Mouse (Mus musculus) erythroblast, embryonic 14.5 days (primary cell): ENCODE measurements around the gene Plac8. TPM values are rescaled to one million over a fixed set of nuclear protein-coding genes. Genes with fewer than 3 reads are reported as not detected.

Experiments used
- H3K27me3 ChIP-seq: 2 replicates; pipeline ENCODE4 v1.6.1; 2012; ENCODE audit warnings: inconsistent platforms; ENCODE audit not compliant: control insufficient read depth
- H3K36me3 ChIP-seq: 2 replicates; pipeline ENCODE4 v1.6.1; 2012; ENCODE audit warnings: mild to moderate bottlenecking, inconsistent platforms; ENCODE audit not compliant: control insufficient read depth
- H3K4me1 ChIP-seq: 2 replicates; pipeline ENCODE4 v1.6.1; 2012; ENCODE audit warnings: inconsistent platforms; ENCODE audit not compliant: control insufficient read depth
- H3K4me3 ChIP-seq: replicated peaks from 2 replicates; pipeline ENCODE3; 2012; ENCODE audit warnings: moderate library complexity, mild to moderate bottlenecking, inconsistent platforms
- H3K9me3 ChIP-seq: 2 replicates; pipeline ENCODE4 v1.6.1; 2012; ENCODE audit warnings: low read length, inconsistent platforms, mixed read lengths; ENCODE audit not compliant: control insufficient read depth
- GATA1 ChIP-seq: IDR thresholded peaks from 2 replicates; pipeline ENCODE4 v1.6.1; 2012; ENCODE audit warnings: low read length, inconsistent platforms, mixed read lengths
- TAL1 ChIP-seq: IDR thresholded peaks from 3 replicates; pipeline ENCODE4 v1.6.1; 2012; ENCODE audit warnings: low read length, inconsistent platforms, mixed read lengths
- polyA plus RNA-seq: library from polyadenylated mRNA; stranded (reverse); fragments of >175 nt; gene quantifications from 2 replicates; pipeline ENCODE4 v1.2.3, GENCODE M21; 2012

The Plac8 gene
- polyA plus RNA-seq, 1 experiment, result 0.08 TPM

DNA sequence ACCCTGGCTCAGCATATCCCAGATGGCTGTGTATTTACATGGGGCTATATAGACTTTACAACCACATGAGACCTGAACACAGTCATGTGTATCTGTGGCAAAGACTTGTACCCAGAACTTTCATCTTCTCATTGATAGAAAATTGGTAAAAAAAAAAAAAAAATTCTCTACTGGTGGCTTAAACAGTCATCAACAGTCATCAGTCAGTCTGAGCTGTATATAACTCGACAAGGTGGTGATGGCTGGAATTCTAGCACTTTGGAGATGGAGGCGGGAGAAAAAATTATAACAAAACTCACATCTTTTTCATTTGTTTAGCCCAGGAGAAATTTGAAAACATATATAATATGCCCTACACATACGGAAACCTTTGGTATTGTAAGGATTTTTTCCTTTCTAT, 3.2 kb downstream of the Plac8 start:
- Histone ChIP-seq H3K36me3 (no peaks in the 10 kb centered on the region), H3K4me1 (peaks cover 4% of the 10 kb centered on the region; the same call in 1 of the 2 replicates), H3K4me3 (no peak overlapping the region), H3K9me3 (no peaks in the 10 kb centered on the region), H3K27me3 (peaks cover 36% of the 10 kb centered on the region)
- TF ChIP-seq TAL1 (no peak), GATA1 (no peak)

DNA sequence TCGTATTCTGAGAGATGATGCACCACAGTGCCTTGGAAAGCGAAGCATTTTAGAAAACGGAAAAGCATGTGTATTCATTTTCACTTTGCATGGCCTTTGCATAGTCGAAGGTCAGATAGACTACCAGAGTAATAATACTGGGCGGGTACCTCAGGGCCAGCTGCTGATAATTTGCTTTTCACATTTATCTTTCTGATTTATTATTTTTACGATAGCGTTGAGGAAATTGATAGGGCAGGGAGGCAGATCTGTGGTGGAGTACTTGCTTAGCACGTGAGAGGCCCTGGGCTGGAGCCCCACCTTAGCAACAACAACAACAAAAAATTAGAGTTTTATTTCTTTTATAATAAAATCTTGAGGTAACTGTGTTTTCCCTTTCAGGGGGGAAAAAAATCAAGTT, 3.9 kb downstream of the Plac8 start:
- Histone ChIP-seq H3K4me3 (no peak overlapping the region), H3K9me3 (no peaks in the 10 kb centered on the region), H3K27me3 (peaks cover 32% of the 10 kb centered on the region), H3K4me1 (peaks cover 4% of the 10 kb centered on the region; the same call in 1 of the 2 replicates), H3K36me3 (no peaks in the 10 kb centered on the region)
- TF ChIP-seq GATA1 (no peak), TAL1 (no peak)

DNA sequence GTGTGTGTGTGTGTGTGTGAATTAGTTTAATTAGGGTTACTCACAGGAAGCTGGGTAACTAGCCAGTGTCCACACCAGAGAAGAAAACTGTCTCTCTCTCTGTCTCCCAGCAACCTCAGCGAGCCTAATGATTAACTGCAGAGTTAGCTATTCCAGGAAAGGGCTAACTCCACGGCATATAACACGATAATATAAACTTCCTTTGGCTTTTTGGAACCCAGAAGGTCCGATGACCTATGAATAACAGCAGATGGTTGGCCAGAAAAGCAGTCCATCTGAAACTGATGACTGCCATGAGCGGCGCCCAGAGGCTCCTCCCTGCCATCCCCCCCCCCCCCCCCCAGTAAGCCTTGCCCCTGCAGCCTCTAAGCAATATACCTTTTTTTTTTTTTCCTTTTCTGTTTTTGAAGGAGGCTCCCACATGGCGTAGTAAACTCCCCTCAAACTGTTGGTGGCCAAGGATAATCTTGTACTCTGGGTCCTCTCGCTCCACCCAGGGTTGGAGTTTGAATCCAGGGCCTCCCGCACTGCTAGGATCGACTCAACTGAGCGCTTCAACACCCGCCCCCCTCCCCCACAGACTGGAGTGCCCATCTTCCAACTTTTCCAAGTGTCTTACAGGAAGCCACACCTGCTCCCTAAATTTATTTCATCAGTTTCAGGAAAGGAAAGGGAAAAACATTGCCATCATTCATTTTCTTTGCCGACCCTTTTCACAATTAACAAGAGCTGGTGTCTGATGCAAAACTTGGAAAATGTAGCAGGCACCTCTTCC, 4.6 kb downstream of the Plac8 start:
- H3K4me1 ChIP-seq, result peaks cover 4% of the 10 kb centered on the region; the same call in 1 of the 2 replicates
- no peaks in the 10 kb centered on the region for H3K36me3 ChIP-seq
- TF ChIP-seq TAL1 (no peak), GATA1 (no peak)
- H3K9me3 ChIP-seq, result no peaks in the 10 kb centered on the region
- H3K27me3 ChIP-seq, result peaks cover 31% of the 10 kb centered on the region
- H3K4me3 ChIP-seq, result no peak overlapping the region

DNA sequence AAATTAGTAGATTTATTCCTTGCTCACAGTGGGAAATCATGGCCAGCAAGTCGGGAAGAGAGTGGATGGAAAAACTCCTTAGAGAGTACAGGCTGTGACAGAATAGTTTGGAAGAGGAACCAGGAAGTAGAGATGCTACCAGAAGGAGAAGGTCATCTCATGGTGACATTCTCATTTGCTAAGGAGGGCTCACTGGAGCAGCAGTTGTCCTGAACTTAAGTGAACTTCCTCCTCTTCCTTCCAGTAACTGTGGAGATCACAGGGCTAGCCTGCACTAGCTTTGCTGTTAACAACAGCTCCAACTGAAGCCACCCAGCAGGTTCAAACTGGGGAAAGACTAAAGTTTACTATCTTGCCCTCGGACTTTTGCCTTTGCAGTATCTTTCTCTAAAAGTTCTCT, 5.2 kb downstream of the Plac8 start:
- H3K4me1 ChIP-seq, result peaks cover 4% of the 10 kb centered on the region; the same call in 1 of the 2 replicates
- H3K9me3 ChIP-seq, result no peaks in the 10 kb centered on the region
- peaks cover 25% of the 10 kb centered on the region for H3K27me3 ChIP-seq
- no peak overlapping the region for H3K4me3 ChIP-seq
- H3K36me3 ChIP-seq, result no peaks in the 10 kb centered on the region
- no peak for TF ChIP-seq GATA1
- TF ChIP-seq TAL1, result no peak

DNA sequence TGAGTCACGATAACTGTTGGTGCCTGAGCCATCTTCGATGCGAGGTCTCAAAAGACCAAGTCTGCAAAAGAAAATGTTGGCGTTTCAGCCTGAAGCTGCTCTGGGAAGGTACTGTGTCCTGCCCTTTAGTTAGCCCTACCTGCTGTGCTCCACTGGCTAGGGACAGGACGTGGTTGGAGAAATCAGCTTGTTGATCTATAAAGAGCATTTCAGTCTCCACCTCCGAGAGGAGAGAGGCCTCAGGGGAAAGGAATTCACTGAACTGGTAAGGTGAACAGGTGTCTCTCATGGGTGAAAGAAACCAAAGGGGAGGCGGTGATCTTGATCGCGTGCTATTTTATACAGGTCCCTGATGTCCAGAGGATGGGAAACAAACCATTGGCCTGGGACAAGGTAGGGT, 9.3 kb downstream of the Plac8 start:
- Histone ChIP-seq H3K27me3 (no peaks in the 10 kb centered on the region), H3K4me3 (no peak overlapping the region), H3K36me3 (no peaks in the 10 kb centered on the region), H3K9me3 (no peaks in the 10 kb centered on the region), H3K4me1 (no peaks in the 10 kb centered on the region)
- TF ChIP-seq TAL1 (no peak), GATA1 (no peak)

DNA sequence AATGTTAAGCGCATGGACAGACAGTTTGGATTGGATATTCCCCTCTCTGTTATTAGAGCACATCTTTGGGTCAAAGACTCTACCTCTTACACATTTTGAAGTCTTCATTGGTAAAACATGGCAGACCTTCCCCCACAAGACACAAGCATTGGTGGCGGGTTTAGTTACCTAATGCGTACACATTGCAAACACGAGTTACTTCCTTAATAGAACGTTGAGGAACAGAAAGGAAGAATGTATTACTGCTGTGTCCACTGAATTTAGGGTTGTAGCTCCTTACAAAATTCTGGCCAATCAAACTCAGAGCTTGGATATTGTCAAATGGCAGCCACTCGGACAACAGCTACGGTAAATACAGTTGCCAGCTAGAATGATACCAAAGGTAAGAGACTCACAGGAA, 12.7 kb downstream of the Plac8 start:
- no peaks in the 10 kb centered on the region for H3K4me1 ChIP-seq
- H3K4me3 ChIP-seq, result no peak overlapping the region
- no peaks in the 10 kb centered on the region for H3K36me3 ChIP-seq
- TF ChIP-seq TAL1 (no peak), GATA1 (no peak)
- no peaks in the 10 kb centered on the region for H3K27me3 ChIP-seq
- no peaks in the 10 kb centered on the region for H3K9me3 ChIP-seq

DNA sequence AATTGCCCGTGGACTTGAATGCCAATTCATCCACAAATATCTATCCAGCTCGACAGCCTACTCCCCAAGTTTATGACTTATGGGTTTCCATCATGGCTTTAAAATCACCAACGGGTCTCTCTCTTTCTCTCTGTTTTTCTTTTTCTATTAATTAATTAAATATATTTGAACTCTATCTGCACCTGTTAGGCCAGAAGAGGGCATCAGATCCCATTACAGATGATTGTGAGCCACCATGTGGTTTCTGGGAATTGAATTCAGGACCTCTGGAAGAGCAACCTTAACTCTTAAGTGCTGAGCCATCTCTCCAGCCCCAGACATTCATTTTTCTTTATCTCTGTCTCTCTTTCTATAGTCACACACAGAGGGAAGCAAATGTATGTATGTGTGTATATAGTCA, 13.3 kb downstream of the Plac8 start:
- Histone ChIP-seq H3K4me3 (no peak overlapping the region), H3K27me3 (no peaks in the 10 kb centered on the region), H3K4me1 (no peaks in the 10 kb centered on the region), H3K36me3 (no peaks in the 10 kb centered on the region), H3K9me3 (no peaks in the 10 kb centered on the region)
- TF ChIP-seq GATA1 (no peak), TAL1 (no peak)

DNA sequence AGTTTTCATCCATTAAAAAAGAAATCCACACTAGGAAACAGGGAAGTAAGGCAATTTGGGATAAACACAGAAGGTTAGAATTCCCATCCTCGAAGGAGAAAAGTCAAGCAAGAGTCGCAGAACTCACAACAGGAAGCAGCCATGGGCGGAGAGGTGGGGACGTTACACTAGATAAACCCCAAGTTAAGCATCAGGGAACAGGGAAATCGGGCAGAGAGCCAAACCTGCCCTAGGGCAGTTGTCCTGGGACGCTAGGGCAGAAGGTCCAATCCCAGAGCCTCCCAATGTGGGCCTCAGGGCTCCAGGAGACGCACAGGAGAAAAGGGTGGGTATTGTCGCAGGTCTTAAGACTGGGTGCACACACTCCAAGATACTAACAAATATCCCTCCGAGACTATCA, 14.5 kb downstream of the Plac8 start:
- no peak overlapping the region for H3K4me3 ChIP-seq
- no peaks in the 10 kb centered on the region for H3K4me1 ChIP-seq
- H3K27me3 ChIP-seq, result no peaks in the 10 kb centered on the region
- TF ChIP-seq TAL1, result no peak
- no peak for TF ChIP-seq GATA1
- H3K9me3 ChIP-seq, result no peaks in the 10 kb centered on the region
- no peaks in the 10 kb centered on the region; the same call in 1 of the 2 replicates for H3K36me3 ChIP-seq

DNA sequence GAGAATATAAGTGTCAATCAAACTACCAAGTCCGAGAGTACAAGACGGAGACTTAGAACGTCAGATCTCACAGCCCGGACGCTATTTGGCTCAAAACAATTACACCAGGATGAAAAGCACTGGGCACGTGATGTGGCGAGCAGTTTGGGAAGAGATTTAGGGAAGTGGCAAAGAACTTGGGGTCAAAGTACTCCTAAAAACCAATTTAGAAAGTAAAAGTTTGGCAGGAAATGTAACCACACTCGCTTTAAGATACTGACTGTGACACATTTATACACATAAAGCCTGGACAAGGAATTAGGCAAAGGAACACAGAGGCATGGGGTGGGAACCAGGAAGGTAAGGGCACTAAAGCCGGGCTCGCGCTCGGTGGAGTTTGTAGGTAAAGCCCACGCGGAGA, 15.0 kb downstream of the Plac8 start:
- Histone ChIP-seq H3K36me3 (no peaks in the 10 kb centered on the region; the same call in 1 of the 2 replicates), H3K27me3 (no peaks in the 10 kb centered on the region), H3K9me3 (no peaks in the 10 kb centered on the region), H3K4me3 (no peak overlapping the region), H3K4me1 (peaks cover under 1% of the 10 kb centered on the region; the same call in 1 of the 2 replicates)
- no peak for TF ChIP-seq TAL1
- TF ChIP-seq GATA1, result no peak
